Mouse (Mus musculus) embryonic fibroblast, embryonic 13.5 days (primary cell): ENCODE data around the gene Zdhhc9.

ENCODE experiments used
- CTCF ChIP-seq: IDR thresholded peaks from 2 replicates; pipeline ENCODE4 v1.5.1; 2011; ENCODE audit warnings: mild to moderate bottlenecking, control low read depth, low read length, moderate library complexity, borderline replicate concordance; ENCODE audit not compliant: insufficient read depth
- POLR2A ChIP-seq: IDR thresholded peaks from 2 replicates; pipeline ENCODE4 v1.6.1; 2011; ENCODE audit warnings: low read depth, mild to moderate bottlenecking, control low read depth, low read length, moderate library complexity

GRCm38 (mm10) chrX:48153414-48153813 is 55.3 kb downstream of the Zdhhc9 start:
- TF ChIP-seq POLR2A (no peak), CTCF (no peak)
